Mouse (Mus musculus) cerebellum, adult 2 months (tissue): ENCODE results near the gene Syngr3.
A peak's percentile ranks its signal among the peaks of the same experiment; 100 is the strongest.

Source experiments
- CTCF ChIP-seq: fragments of 200-500 bp; IDR thresholded peaks from 2 replicates; pipeline ENCODE4 v1.5.1; 2011; ENCODE audit warnings: low read depth, mild to moderate bottlenecking, control low read depth, low read length, moderate library complexity, borderline replicate concordance; ENCODE audit not compliant: insufficient read depth
- POLR2A ChIP-seq: fragments of 200-500 bp; IDR thresholded peaks from 2 replicates; pipeline ENCODE4 v1.6.1; 2011; ENCODE audit warnings: low read length, control low read depth, borderline replicate concordance; ENCODE audit not compliant: insufficient read depth

GRCm38 (mm10) chr17:24650070-24650616, 39.6 kb downstream of the Syngr3 start, which contains the start of gene Slc9a3r2:
- TF ChIP-seq POLR2A (peak; percentile 67), CTCF (no peak)
